ENCODE assay signal across 24 mouse cellular contexts in the genomic region with DNA sequence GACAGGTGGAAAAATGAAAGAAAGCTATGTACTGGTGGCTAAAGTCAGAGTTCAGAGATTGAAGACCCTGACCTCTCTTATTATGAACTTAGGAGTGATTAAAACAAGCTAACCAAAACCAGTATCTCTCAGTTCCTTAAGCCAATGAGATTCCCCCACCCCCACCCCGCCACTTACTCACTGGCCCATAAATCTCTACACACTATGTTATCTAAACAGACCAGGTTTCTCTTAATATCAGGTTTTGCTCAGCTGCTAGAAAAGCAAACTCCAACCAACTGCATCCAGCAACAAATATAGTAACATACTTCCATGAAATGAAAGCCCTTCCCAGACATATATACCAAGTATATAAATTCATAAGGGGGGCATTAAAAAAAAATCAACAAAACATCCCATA.
DNase-seq lines count a peak whose midpoint lies in the region; ATAC-seq and TF ChIP-seq lines count a peak whose summit lies in the region.
"Had no signal": no experiment of that assay in that cellular context is flagged by ENCODE, and none has a peak within 500 bp of the region (broad histone marks: within the 10 kb centered on the region; RNA-seq: fewer than 3 reads in every experiment).

No protein-coding gene starts in this region.

- H3K9ac ChIP-seq in heart, postnatal 0 days (replicated peaks; ENCODE audit: low read depth, low read length), result no peak overlapping the region
- no peak overlapping the region for H3K9ac ChIP-seq in MEL (ENCODE audit: control insufficient read depth, low read depth, low read length, poor library complexity, severe bottlenecking)
- H3K9ac ChIP-seq in liver, embryonic 14.5 days (replicated peaks), result no peak overlapping the region
- H3K9ac ChIP-seq: embryonic facial prominence, embryonic 12.5 days; limb, embryonic 12.5 days had no signal

- ATAC-seq in heart, postnatal 0 days (ENCODE audit: insufficient read depth, low read depth), result no peak
- ATAC-seq in liver, embryonic 14.5 days (ENCODE audit: insufficient read depth), result no peak
- ATAC-seq in granulocyte monocyte progenitor cell, adult 5-6 weeks (replicated peaks; ENCODE audit: poor library complexity, severe bottlenecking), result no peak
- ATAC-seq: forebrain, embryonic 14.5 days; hindbrain, embryonic 16.5 days; Patski had no signal

- H3K36me3 ChIP-seq in heart, postnatal 0 days (replicated peaks; ENCODE audit: control insufficient read depth, insufficient read depth, low read length), result peaks cover 10% of the 10 kb centered on the region; the same call in 1 of the 2 replicates
- H3K36me3 ChIP-seq in MEL (ENCODE audit: control insufficient read depth in 1 of 2, insufficient read depth in 2 of 2, low read length in 2 of 2), result peaks cover 0 to 21% of the 10 kb centered on the region in 2 experiments; a peak in 2 of 4 replicates
- H3K36me3 ChIP-seq in liver, embryonic 14.5 days (replicated peaks; ENCODE audit: control insufficient read depth, insufficient read depth, low read depth), result no peaks in the 10 kb centered on the region
- H3K36me3 ChIP-seq: embryonic facial prominence, embryonic 12.5 days; limb, embryonic 12.5 days; midbrain, embryonic 10.5 days had no signal

- H3K4me3 ChIP-seq in heart, postnatal 0 days (ENCODE audit: low read depth, low read length), result no peak overlapping the region
- H3K4me3 ChIP-seq in MEL (ENCODE audit: control insufficient read depth in 1 of 2, insufficient read depth in 1 of 2, low read depth in 2 of 2, low read length in 2 of 2), result no peak overlapping the region
- no peak overlapping the region for H3K4me3 ChIP-seq in liver, embryonic 14.5 days (ENCODE audit: insufficient read depth in 1 of 2, low read depth in 2 of 2, low read length in 2 of 2)
- H3K4me3 ChIP-seq: embryonic facial prominence, embryonic 12.5 days; erythroblast, embryonic 14.5 days; heart, embryonic 10.5 days; limb, embryonic 12.5 days; midbrain, embryonic 10.5 days had no signal

- 61% methylated on average over 1 of the region's 1 CpGs for WGBS in heart, postnatal 0 days
- WGBS in liver, embryonic 14.5 days (ENCODE audit: insufficient replicate concordance), result 21% methylated on average over 1 of the region's 1 CpGs

- TF ChIP-seq RAD21 in MEL (IDR thresholded peaks at IDR 0.05; ENCODE audit: low read depth, low read length), result no peak

- no peak for DNase-seq in heart, postnatal 0 days (ENCODE audit: low spot score)
- no peak for DNase-seq in heart, postnatal 4 days
- DNase-seq in 416B (ENCODE audit: low read depth), result peak; percentile 39
- DNase-seq in MEL (ENCODE audit: low read depth, low spot score), result peak; percentile 75
- DNase-seq in liver, embryonic 14.5 days (ENCODE audit: low read depth in 3 of 3, low spot score in 3 of 3), result no peak
- DNase-seq in gastrocnemius, postnatal 4 days (ENCODE audit: low spot score in 2 of 2), result no peak
- no peak for DNase-seq in adrenal gland, adult 18-20 months (ENCODE audit: low spot score in 2 of 2)
- DNase-seq: adrenal gland, postnatal 14 days; cerebellum, postnatal 10 days; gastrocnemius, postnatal 10 days; kidney, postnatal 14 days; lung, adult 18-20 months; retina, postnatal 1 day; right cerebral cortex, postnatal 4 days; thymus, postnatal 25 days had no signal

- no peak overlapping the region for H3K27ac ChIP-seq in heart, postnatal 0 days (ENCODE audit: low read depth)
- H3K27ac ChIP-seq in MEL (ENCODE audit: control insufficient read depth, low read depth, low read length), result no peak overlapping the region
- H3K27ac ChIP-seq in liver, embryonic 14.5 days, result no peak overlapping the region
- H3K27ac ChIP-seq: embryonic facial prominence, embryonic 12.5 days; heart, embryonic 10.5 days; limb, embryonic 12.5 days; midbrain, embryonic 10.5 days had no signal

- 0 out of 2 replicates have a peak overlapping the region, but pooled peaks have one; percentile 78 for H3K4me2 ChIP-seq in heart, postnatal 0 days (ENCODE audit: low read depth, low read length)
- H3K4me2 ChIP-seq in liver, embryonic 14.5 days (ENCODE audit: low read depth), result peak overlapping the region; percentile 31
- H3K4me2 ChIP-seq: embryonic facial prominence, embryonic 12.5 days; limb, embryonic 12.5 days had no signal

- no peak for TF ChIP-seq CTCF in heart, postnatal 0 days (IDR thresholded peaks at IDR 0.05; ENCODE audit: low read depth)
- no peak for TF ChIP-seq CTCF in MEL (IDR thresholded peaks at IDR 0.05 in 2 of 3, conservative IDR thresholded peaks at IDR 0.05 in 1 of 3; ENCODE audit: control insufficient read depth in 1 of 3, insufficient read depth in 1 of 3, low read depth in 2 of 3, low read length in 3 of 3, poor library complexity in 1 of 3, severe bottlenecking in 1 of 3)
- TF ChIP-seq CTCF in liver, embryonic 14.5 days (IDR thresholded peaks at IDR 0.05; ENCODE audit: low read depth), result no peak

- no peaks in the 10 kb centered on the region for H3K9me3 ChIP-seq in heart, postnatal 0 days (replicated peaks; ENCODE audit: control insufficient read depth, low read length)
- no peaks in the 10 kb centered on the region for H3K9me3 ChIP-seq in MEL (replicated peaks; ENCODE audit: insufficient read depth, low read length)
- H3K9me3 ChIP-seq in liver, embryonic 14.5 days (ENCODE audit: control insufficient read depth, low read length), result no peaks in the 10 kb centered on the region
- H3K9me3 ChIP-seq: embryonic facial prominence, embryonic 12.5 days; heart, embryonic 10.5 days; limb, embryonic 12.5 days; midbrain, embryonic 10.5 days had no signal

- peaks cover 7% of the 10 kb centered on the region; the same call in 1 of the 2 replicates for H3K79me2 ChIP-seq in MEL (ENCODE audit: control insufficient read depth, insufficient read depth, low read length, poor library complexity)

- H3K27me3 ChIP-seq in heart, postnatal 0 days (ENCODE audit: control insufficient read depth, insufficient read depth, low read length), result no peaks in the 10 kb centered on the region
- no peaks in the 10 kb centered on the region for H3K27me3 ChIP-seq in MEL (ENCODE audit: control insufficient read depth in 1 of 2, insufficient read depth in 2 of 2, low read length in 2 of 2)
- H3K27me3 ChIP-seq in liver, embryonic 14.5 days (ENCODE audit: control insufficient read depth, insufficient read depth, low read length), result no peaks in the 10 kb centered on the region; the same call in none of the 2 replicates
- H3K27me3 ChIP-seq: embryonic facial prominence, embryonic 12.5 days; limb, embryonic 12.5 days; Patski had no signal

- TF ChIP-seq EP300 in heart, postnatal 0 days (IDR thresholded peaks at IDR 0.05; ENCODE audit: low read depth), result no peak
- peak; percentile 66 to 92; a peak in 3 of 4 replicates for TF ChIP-seq EP300 in MEL (IDR thresholded peaks at IDR 0.05; ENCODE audit: low read depth in 1 of 2, low read length in 2 of 2)
- no peak for TF ChIP-seq EP300 in liver, embryonic 14.5 days (IDR thresholded peaks at IDR 0.05; ENCODE audit: low read depth)

- no peak for TF ChIP-seq POLR2A in MEL (IDR thresholded peaks at IDR 0.05; ENCODE audit: control insufficient read depth in 1 of 2, insufficient read depth in 1 of 2, low read depth in 1 of 2, low read length in 2 of 2, poor library complexity in 1 of 2)

- peaks cover 58% of the 10 kb centered on the region for H3K4me1 ChIP-seq in heart, postnatal 0 days (ENCODE audit: control insufficient read depth, insufficient read depth)
- peaks cover 2 to 14% of the 10 kb centered on the region in 2 experiments; a peak in 3 of 4 replicates for H3K4me1 ChIP-seq in MEL (ENCODE audit: control insufficient read depth in 1 of 2, insufficient read depth in 2 of 2, low read length in 2 of 2)
- peaks cover 0 to 6% of the 10 kb centered on the region in 2 experiments; a peak in 3 of 4 replicates for H3K4me1 ChIP-seq in liver, embryonic 14.5 days (replicated peaks; ENCODE audit: control insufficient read depth in 2 of 2, insufficient read depth in 2 of 2, low read length in 1 of 2)

TF ChIP-seq in MEL, 35 proteins besides CTCF, POLR2A, EP300 and RAD21 (continues in another document):
- TF ChIP-seq MAFK (IDR thresholded peaks at IDR 0.05; ENCODE audit: borderline replicate concordance, low read depth, low read length), result peak; percentile 58; the same call in 1 of the 2 replicates
- TF ChIP-seq TCF12 (IDR thresholded peaks at IDR 0.05; ENCODE audit: low read depth, low read length), result peak; percentile 96
- TF ChIP-seq SMC3 (IDR thresholded peaks at IDR 0.05; ENCODE audit: low read depth, low read length), result peak; percentile 13; the same call in 1 of the 2 replicates
- peak; percentile 85 for TF ChIP-seq GATA1 (IDR thresholded peaks at IDR 0.05; ENCODE audit: low read depth, low read length)
- no peak for TF ChIP-seq JUND (IDR thresholded peaks at IDR 0.05; ENCODE audit: low read depth, low read length)
- no peak for TF ChIP-seq ZC3H11A (IDR thresholded peaks at IDR 0.05; ENCODE audit: low read depth, low read length)
- peak; percentile 76 for TF ChIP-seq BHLHE40 (IDR thresholded peaks at IDR 0.05; ENCODE audit: borderline replicate concordance, low read depth, low read length)
- no peak for TF ChIP-seq POLR2AphosphoS5 (IDR thresholded peaks at IDR 0.05; ENCODE audit: borderline replicate concordance, low read depth, low read length)
- TF ChIP-seq ETS1 (IDR thresholded peaks at IDR 0.05; ENCODE audit: low read depth, low read length), result peak; percentile 92
- no peak for TF ChIP-seq UBTF (IDR thresholded peaks at IDR 0.05; ENCODE audit: borderline replicate concordance, insufficient read depth, low read depth, low read length)
- TF ChIP-seq USF1 (IDR thresholded peaks at IDR 0.05; ENCODE audit: low read depth, low read length), result no peak
- TF ChIP-seq MYC (IDR thresholded peaks at IDR 0.05; ENCODE audit: low read depth, low read length), result no peak
- no peak for TF ChIP-seq MAX (IDR thresholded peaks at IDR 0.05; ENCODE audit: low read length)
- TF ChIP-seq MYB (IDR thresholded peaks at IDR 0.05; ENCODE audit: low read depth, low read length), result no peak
- TF ChIP-seq MXI1 (IDR thresholded peaks at IDR 0.05; ENCODE audit: low read depth, low read length), result peak; percentile 60; the same call in 1 of the 2 replicates
- no peak for TF ChIP-seq NELFE (IDR thresholded peaks at IDR 0.05; ENCODE audit: low read depth, low read length)
- no peak for TF ChIP-seq MAZ (IDR thresholded peaks at IDR 0.05; ENCODE audit: low read depth, low read length)
- no peak for TF ChIP-seq TBP (IDR thresholded peaks at IDR 0.05; ENCODE audit: low read depth, low read length)
- TF ChIP-seq CHD1 (IDR thresholded peaks at IDR 0.05; ENCODE audit: low read depth, low read length), result no peak
- TF ChIP-seq ZMIZ1 (IDR thresholded peaks at IDR 0.05; ENCODE audit: low read depth, low read length), result no peak
- no peak for TF ChIP-seq KAT2A (conservative IDR thresholded peaks at IDR 0.05; ENCODE audit: low read depth, low read length)
- peak; percentile 61 for TF ChIP-seq SIN3A (IDR thresholded peaks at IDR 0.05; ENCODE audit: low read length)
- no peak for TF ChIP-seq USF2 (IDR thresholded peaks at IDR 0.05; ENCODE audit: borderline replicate concordance in 1 of 2, insufficient read depth in 1 of 2, low read depth in 1 of 2, low read length in 2 of 2)

Comparison
In these comparisons a context has a peak if more than half of its experiments do, and no peak if none do; other contexts are left out.
1. DNase-seq: peak in 416B (single experiment) and MEL (single experiment); none in heart, postnatal 0 days (single experiment), heart, postnatal 4 days (single experiment), liver, embryonic 14.5 days (0 of 3), gastrocnemius, postnatal 4 days (0 of 2) and adrenal gland, adult 18-20 months (0 of 2).